Mouse (Mus musculus): ENCODE measurements at regions not wholly inside any gene's neighbourhood (a gene's known extent, or its start where the extent isn't known, plus 50 kb on each side); places are given as distances from the start of the nearest gene placed in this dataset.

DNA sequence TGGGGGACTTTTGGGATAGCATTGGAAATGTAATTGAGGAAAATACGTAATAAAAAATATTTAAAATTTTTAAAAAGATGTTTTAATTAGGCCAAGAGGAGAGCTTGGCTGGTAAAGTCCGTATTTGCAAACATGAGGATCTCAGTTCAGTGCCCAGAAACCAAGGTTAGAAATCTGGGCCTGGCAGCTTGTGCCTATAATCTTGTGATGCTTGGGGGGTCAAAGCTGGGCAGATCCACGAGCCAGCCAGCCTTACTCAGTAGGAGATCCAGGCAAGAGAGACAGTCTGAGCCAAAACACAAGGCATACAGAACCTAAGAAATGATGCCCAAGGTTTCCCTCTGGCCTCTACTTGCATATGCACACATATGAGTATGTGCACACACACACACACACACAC is 54.1 kb upstream of the Cxadr start:
- WGBS = 78% methylated on average over 3 of the region's 3 CpGs
- no peak overlapping the region for H3K4me2 ChIP-seq (ENCODE audit: low read length)
- no peaks in the 10 kb centered on the region for H3K4me1 ChIP-seq (ENCODE audit: control insufficient read depth, insufficient read depth, low read length)
- no peaks in the 10 kb centered on the region for H3K36me3 ChIP-seq (ENCODE audit: control insufficient read depth, insufficient read depth, low read length)
- H3K9me3 ChIP-seq (replicated peaks; ENCODE audit: control insufficient read depth, low read length, poor library complexity, severe bottlenecking) = no peaks in the 10 kb centered on the region
- no peaks in the 10 kb centered on the region for H3K27me3 ChIP-seq (ENCODE audit: control insufficient read depth, insufficient read depth, low read depth, low read length)
- H3K9ac ChIP-seq (ENCODE audit: low read depth, low read length) = no peak overlapping the region
- no peak for ATAC-seq
- H3K27ac ChIP-seq (ENCODE audit: low read length) = no peak overlapping the region
- H3K4me3 ChIP-seq (ENCODE audit: low read depth, low read length) = no peak overlapping the region

DNA sequence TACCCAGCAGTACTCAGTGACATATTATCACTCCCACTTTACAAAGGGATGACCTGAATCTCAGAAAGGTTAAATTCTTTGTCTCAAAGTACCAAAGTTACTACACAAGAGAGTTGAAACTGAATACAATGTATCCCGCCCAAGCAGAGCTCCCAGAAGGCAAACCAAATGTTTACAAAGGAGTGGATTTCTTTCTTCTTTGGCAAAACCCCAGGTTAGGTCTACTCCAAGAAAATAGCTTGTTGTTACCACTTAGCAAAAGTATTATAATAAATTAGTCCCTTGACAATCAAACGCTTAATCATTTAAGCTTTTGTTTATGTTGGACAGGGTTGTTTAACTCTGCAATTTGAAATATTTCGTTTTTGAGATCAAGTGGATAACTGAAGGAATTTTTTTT is 58.6 kb upstream of the Cxadr start:
- Histone ChIP-seq H3K4me1 (ENCODE audit: control insufficient read depth, insufficient read depth, low read length) (peaks cover 3% of the 10 kb centered on the region; the same call in 1 of the 2 replicates), H3K36me3 (ENCODE audit: control insufficient read depth, insufficient read depth, low read length) (no peaks in the 10 kb centered on the region), H3K27ac (ENCODE audit: low read length) (no peak overlapping the region), H3K4me2 (ENCODE audit: low read length) (no peak overlapping the region), H3K27me3 (ENCODE audit: control insufficient read depth, insufficient read depth, low read depth, low read length) (no peaks in the 10 kb centered on the region), H3K4me3 (ENCODE audit: low read depth, low read length) (no peak overlapping the region), H3K9ac (ENCODE audit: low read depth, low read length) (no peak overlapping the region), H3K9me3 (replicated peaks; ENCODE audit: control insufficient read depth, low read length, poor library complexity, severe bottlenecking) (no peaks in the 10 kb centered on the region)
- ATAC-seq = no peak
- WGBS = 87% methylated on average over 3 of the region's 3 CpGs

DNA sequence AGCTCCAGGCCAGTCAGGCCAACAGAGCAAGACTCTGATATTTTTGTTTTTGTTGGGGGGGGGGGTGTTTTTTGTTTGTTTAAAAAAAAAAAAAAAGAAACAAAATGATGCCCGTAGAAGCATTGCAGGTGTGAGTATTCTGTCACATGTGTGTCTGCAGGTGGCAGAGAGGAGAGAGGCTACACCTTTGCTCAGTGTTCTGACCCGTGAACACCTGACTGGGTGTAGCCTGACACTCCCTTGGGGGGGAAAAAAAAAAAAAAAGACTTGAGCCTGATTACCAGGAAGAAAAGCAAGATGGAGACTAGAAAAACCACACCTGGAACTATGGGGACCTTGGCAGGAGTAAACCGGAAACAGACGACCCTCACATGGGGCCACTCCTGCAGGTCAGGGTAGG is 61.1 kb upstream of the Cxadr start:
- Histone ChIP-seq H3K9ac (ENCODE audit: low read depth, low read length) (no peak overlapping the region), H3K4me1 (ENCODE audit: control insufficient read depth, insufficient read depth, low read length) (peaks cover 14% of the 10 kb centered on the region), H3K9me3 (replicated peaks; ENCODE audit: control insufficient read depth, low read length, poor library complexity, severe bottlenecking) (no peaks in the 10 kb centered on the region), H3K4me3 (ENCODE audit: low read depth, low read length) (no peak overlapping the region), H3K27me3 (ENCODE audit: control insufficient read depth, insufficient read depth, low read depth, low read length) (no peaks in the 10 kb centered on the region), H3K4me2 (ENCODE audit: low read length) (no peak overlapping the region), H3K36me3 (ENCODE audit: control insufficient read depth, insufficient read depth, low read length) (no peaks in the 10 kb centered on the region), H3K27ac (ENCODE audit: low read length) (no peak overlapping the region)
- no peak for ATAC-seq
- 90% methylated on average over 4 of the region's 4 CpGs for WGBS

DNA sequence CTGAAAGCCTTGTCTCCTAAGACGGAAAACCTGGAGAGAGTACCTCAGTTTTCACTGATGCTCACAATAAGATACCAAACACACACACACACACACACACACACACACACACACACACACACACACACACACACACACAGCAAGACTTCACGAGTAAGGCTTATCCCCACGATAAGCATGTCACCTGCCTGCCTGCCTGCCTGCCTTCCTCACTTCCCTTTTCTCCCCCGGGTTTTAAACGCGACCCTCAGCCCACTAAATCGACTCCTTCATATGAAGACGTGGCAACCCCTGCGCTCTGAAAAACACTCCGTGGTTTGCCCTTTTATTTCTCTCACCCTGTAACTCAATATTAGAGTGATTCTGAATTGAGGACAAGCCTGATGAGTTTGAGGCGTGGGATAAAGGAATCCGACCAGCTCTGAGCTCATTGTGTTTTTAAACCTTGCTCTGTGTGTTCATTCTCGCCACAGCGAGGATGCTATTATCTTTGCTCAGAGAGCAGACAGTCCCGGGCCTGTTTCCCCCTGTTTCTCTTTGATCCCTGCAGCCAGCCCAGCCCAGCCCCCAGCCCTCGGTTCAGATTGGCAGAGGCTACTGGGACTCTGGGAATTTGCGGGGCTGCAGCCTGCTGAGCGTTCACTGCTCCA is 63.1 kb upstream of the Cxadr start:
- Histone ChIP-seq H3K4me3 (ENCODE audit: low read depth, low read length) (peak overlapping the region; percentile 44), H3K9me3 (replicated peaks; ENCODE audit: control insufficient read depth, low read length, poor library complexity, severe bottlenecking) (no peaks in the 10 kb centered on the region), H3K4me2 (ENCODE audit: low read length) (peak overlapping the region; percentile 78), H3K36me3 (ENCODE audit: control insufficient read depth, insufficient read depth, low read length) (no peaks in the 10 kb centered on the region), H3K27me3 (ENCODE audit: control insufficient read depth, insufficient read depth, low read depth, low read length) (no peaks in the 10 kb centered on the region), H3K9ac (ENCODE audit: low read depth, low read length) (peak overlapping the region; percentile 67), H3K27ac (ENCODE audit: low read length) (peak overlapping the region; percentile 87), H3K4me1 (ENCODE audit: control insufficient read depth, insufficient read depth, low read length) (peaks cover 14% of the 10 kb centered on the region)
- ATAC-seq = peak; percentile 86
- 1% methylated on average over 18 of the region's 18 CpGs for WGBS

DNA sequence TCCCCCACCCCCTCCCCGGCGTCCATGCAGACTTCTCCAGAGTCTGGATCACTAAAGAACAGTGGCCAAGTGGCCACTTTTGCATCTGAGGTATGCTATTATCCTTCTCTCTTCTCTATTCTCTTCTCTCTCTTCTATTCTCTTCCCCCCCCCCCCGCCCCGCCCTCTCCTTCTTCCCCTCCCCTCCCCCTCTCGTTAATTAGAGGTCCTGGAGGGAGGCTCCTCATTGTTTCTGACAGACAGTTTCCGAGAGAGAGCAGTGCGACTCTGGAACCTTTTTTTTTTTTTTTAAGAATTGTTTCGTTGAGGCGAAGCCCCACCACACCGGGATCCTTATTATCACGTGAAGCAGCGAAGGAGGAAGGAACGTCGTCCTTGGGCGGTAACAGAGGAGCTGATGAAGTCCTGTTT is 63.6 kb upstream of the Cxadr start:
- Histone ChIP-seq H3K4me2 (ENCODE audit: low read length) (peak overlapping the region; percentile 78), H3K4me1 (ENCODE audit: control insufficient read depth, insufficient read depth, low read length) (peaks cover 14% of the 10 kb centered on the region), H3K4me3 (ENCODE audit: low read depth, low read length) (peak overlapping the region; percentile 44), H3K36me3 (ENCODE audit: control insufficient read depth, insufficient read depth, low read length) (no peaks in the 10 kb centered on the region), H3K27ac (ENCODE audit: low read length) (peak overlapping the region; percentile 87), H3K27me3 (ENCODE audit: control insufficient read depth, insufficient read depth, low read depth, low read length) (no peaks in the 10 kb centered on the region), H3K9me3 (replicated peaks; ENCODE audit: control insufficient read depth, low read length, poor library complexity, severe bottlenecking) (no peaks in the 10 kb centered on the region), H3K9ac (ENCODE audit: low read depth, low read length) (peak overlapping the region; percentile 67)
- peak; percentile 69 for ATAC-seq
- under 1% methylated on average over 13 of the region's 15 CpGs for WGBS

DNA sequence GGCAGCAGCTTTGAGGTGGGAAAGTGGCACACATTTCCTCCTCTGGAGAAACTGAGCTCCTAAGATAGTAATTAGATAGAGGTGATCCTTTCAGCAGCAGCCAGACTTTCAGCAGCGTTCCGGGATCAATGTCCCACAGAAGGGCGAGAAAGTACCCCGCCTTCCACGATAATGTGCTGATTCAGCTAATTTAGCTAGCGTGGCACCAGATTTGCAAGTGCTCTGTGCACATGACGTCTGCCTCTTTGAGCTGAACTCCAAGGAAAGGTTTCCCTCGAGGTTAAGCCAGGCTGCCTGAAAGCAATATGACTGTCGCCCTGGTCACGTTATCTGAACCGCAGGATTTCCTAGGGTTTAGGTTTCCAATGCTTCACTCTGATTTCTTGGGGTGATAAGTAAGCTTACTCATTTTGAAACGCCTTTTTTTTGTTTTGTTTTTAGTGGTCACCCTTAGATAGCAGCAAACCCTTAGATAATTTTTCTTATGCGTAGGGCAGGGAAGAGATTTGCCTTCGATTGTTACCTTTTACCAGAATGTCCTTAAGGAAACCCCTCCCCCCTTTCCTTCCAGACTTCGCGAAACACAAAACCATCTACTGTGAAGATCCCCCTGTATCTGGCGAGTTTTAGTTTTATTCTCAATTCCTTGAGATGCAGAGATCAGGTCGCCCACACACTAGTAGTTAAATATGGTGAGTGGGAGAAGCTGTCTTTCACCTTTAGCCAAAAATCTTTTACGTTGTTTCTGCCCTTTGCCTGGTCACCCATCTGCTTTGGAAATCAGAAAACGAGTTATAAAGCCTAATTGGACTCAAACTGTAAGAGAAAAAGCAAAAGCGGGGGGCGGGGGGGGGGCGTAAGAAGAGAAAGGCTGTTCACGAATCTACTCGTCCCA is 64.3 kb upstream of the Cxadr start:
- H3K9ac ChIP-seq (ENCODE audit: low read depth, low read length) = peak overlapping the region; percentile 67
- H3K4me3 ChIP-seq (ENCODE audit: low read depth, low read length) = peak overlapping the region; percentile 44
- H3K27ac ChIP-seq (ENCODE audit: low read length) = peak overlapping the region; percentile 87
- WGBS = under 1% methylated on average over 24 of the region's 25 CpGs
- peak overlapping the region; percentile 78 for H3K4me2 ChIP-seq (ENCODE audit: low read length)
- no peaks in the 10 kb centered on the region for H3K9me3 ChIP-seq (replicated peaks; ENCODE audit: control insufficient read depth, low read length, poor library complexity, severe bottlenecking)
- H3K27me3 ChIP-seq (ENCODE audit: control insufficient read depth, insufficient read depth, low read depth, low read length) = no peaks in the 10 kb centered on the region
- H3K4me1 ChIP-seq (ENCODE audit: control insufficient read depth, insufficient read depth, low read length) = peaks cover 14% of the 10 kb centered on the region
- no peaks in the 10 kb centered on the region for H3K36me3 ChIP-seq (ENCODE audit: control insufficient read depth, insufficient read depth, low read length)
- peak; percentile 18; the same call in 1 of the 2 replicates for ATAC-seq

DNA sequence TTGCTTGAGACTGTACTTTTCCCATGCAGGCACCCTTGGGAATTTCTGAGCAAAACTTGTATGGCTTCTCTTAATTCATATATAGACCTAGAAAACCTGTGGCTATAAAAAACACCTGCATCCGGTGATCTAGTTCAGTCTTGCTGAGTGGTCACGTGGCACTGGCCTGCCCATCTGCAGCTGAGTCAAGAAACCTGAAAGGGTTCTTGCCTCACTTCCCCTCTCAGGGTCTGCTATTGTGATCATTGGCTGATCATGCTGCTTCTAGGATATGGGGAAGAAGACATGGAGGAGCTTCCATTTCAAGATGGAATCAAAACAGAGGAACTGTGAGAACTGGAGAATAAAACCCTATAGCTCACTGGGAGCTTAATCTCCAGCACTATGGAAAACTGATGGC is 69.1 kb upstream of the Cxadr start:
- H3K4me2 ChIP-seq (ENCODE audit: low read length) = no peak overlapping the region
- H3K4me3 ChIP-seq (ENCODE audit: low read depth, low read length) = no peak overlapping the region
- peaks cover 11% of the 10 kb centered on the region for H3K4me1 ChIP-seq (ENCODE audit: control insufficient read depth, insufficient read depth, low read length)
- 87% methylated on average over 2 of the region's 2 CpGs for WGBS
- no peaks in the 10 kb centered on the region for H3K36me3 ChIP-seq (ENCODE audit: control insufficient read depth, insufficient read depth, low read length)
- H3K9ac ChIP-seq (ENCODE audit: low read depth, low read length) = no peak overlapping the region
- H3K27ac ChIP-seq (ENCODE audit: low read length) = no peak overlapping the region
- ATAC-seq = no peak
- no peaks in the 10 kb centered on the region for H3K27me3 ChIP-seq (ENCODE audit: control insufficient read depth, insufficient read depth, low read depth, low read length)
- H3K9me3 ChIP-seq (replicated peaks; ENCODE audit: control insufficient read depth, low read length, poor library complexity, severe bottlenecking) = peaks cover 2% of the 10 kb centered on the region; the same call in 1 of the 2 replicates

DNA sequence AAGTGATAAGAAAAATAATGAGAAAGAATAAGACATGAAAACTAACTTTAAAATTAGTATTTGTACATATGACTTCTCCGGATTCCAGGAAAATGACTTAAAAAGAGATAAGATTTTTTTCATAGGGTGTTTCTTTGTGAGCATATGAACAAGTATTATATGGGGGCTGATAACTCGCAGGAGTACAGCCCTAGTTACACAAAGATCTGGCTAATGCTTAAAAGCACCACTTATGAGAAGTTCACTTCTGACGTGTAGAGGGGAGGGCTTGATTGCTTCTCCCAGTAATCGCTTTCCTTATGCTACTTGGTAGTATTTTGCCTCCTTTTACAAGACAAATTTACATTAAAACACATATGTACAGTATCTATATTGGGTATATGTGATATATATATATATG is 72.3 kb upstream of the Cxadr start:
- no peaks in the 10 kb centered on the region for H3K27me3 ChIP-seq (ENCODE audit: control insufficient read depth, insufficient read depth, low read depth, low read length)
- 93% methylated on average over 4 of the region's 4 CpGs for WGBS
- ATAC-seq = no peak
- no peak overlapping the region for H3K27ac ChIP-seq (ENCODE audit: low read length)
- no peak overlapping the region for H3K9ac ChIP-seq (ENCODE audit: low read depth, low read length)
- peaks cover 2% of the 10 kb centered on the region; the same call in 1 of the 2 replicates for H3K9me3 ChIP-seq (replicated peaks; ENCODE audit: control insufficient read depth, low read length, poor library complexity, severe bottlenecking)
- no peak overlapping the region for H3K4me3 ChIP-seq (ENCODE audit: low read depth, low read length)
- no peak overlapping the region for H3K4me2 ChIP-seq (ENCODE audit: low read length)
- no peaks in the 10 kb centered on the region for H3K4me1 ChIP-seq (ENCODE audit: control insufficient read depth, insufficient read depth, low read length)
- H3K36me3 ChIP-seq (ENCODE audit: control insufficient read depth, insufficient read depth, low read length) = no peaks in the 10 kb centered on the region

DNA sequence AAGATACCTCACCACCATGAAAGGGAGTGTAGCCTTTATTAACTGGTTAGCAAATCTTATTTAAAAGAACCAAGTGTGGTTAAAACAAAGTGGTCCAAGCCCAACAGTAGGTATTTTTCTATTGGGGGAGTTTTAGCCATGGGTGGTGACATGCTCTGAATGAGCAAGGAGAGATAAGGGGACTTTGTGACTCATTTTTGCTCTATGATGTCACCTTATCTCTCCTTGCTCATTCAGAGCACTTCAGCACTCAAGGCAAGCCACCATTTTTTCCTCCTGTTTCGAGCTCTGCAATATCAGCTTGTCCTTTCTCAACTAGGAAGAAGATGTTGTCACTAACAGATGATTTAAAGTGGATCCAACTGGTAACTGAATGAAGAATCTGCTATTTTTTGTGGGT is 78.9 kb upstream of the Cxadr start:
- H3K9me3 ChIP-seq (replicated peaks; ENCODE audit: control insufficient read depth, low read length, poor library complexity, severe bottlenecking) = no peaks in the 10 kb centered on the region
- H3K9ac ChIP-seq (ENCODE audit: low read depth, low read length) = no peak overlapping the region
- no peaks in the 10 kb centered on the region for H3K27me3 ChIP-seq (ENCODE audit: control insufficient read depth, insufficient read depth, low read depth, low read length)
- ATAC-seq = no peak
- 83% methylated on average over 1 of the region's 1 CpGs for WGBS
- H3K36me3 ChIP-seq (ENCODE audit: control insufficient read depth, insufficient read depth, low read length) = no peaks in the 10 kb centered on the region
- H3K4me1 ChIP-seq (ENCODE audit: control insufficient read depth, insufficient read depth, low read length) = peaks cover 3% of the 10 kb centered on the region; the same call in 1 of the 2 replicates
- H3K27ac ChIP-seq (ENCODE audit: low read length) = no peak overlapping the region; the same call in 1 of the 2 replicates
- no peak overlapping the region for H3K4me2 ChIP-seq (ENCODE audit: low read length)
- H3K4me3 ChIP-seq (ENCODE audit: low read depth, low read length) = no peak overlapping the region
